Mouse (Mus musculus) C2C12 (cell line): ENCODE results near the gene Ier2. TPM values are rescaled to one million over a fixed set of nuclear protein-coding genes. Genes with fewer than 3 reads are reported as not detected.
A peak's percentile ranks its signal among the peaks of the same experiment; 100 is the strongest.

Source experiments
- H3K27me3 ChIP-seq: one replicate; pipeline ENCODE4 v1.6.1; 2011; ENCODE audit not compliant: control insufficient read depth, insufficient read depth, insufficient read length
- H3K36me3 ChIP-seq: one replicate; pipeline ENCODE4 v1.6.1; 2011; ENCODE audit not compliant: control insufficient read depth, insufficient read depth
- H3K4me3 ChIP-seq: one replicate; pipeline ENCODE4 v1.5.1; 2011; ENCODE audit warnings: mild to moderate bottlenecking, control low read depth; ENCODE audit not compliant: poor library complexity, insufficient read depth, severe bottlenecking
- H3K79me2 ChIP-seq: one replicate; pipeline ENCODE4 v1.6.1; 2011; ENCODE audit not compliant: control insufficient read depth, insufficient read depth
- H3K79me3 ChIP-seq: one replicate; pipeline ENCODE4 v1.6.1; 2011; ENCODE audit warnings: low read depth, control low read depth
- H3ac ChIP-seq: one replicate; pipeline ENCODE3; 2011; ENCODE audit warnings: low read depth; ENCODE audit not compliant: control insufficient read depth, insufficient read length
- CEBPB ChIP-seq: IDR thresholded peaks from one replicate; pipeline ENCODE4 v1.6.1; 2011; ENCODE audit warnings: low read depth, mild to moderate bottlenecking, control low read depth, moderate library complexity
- CTCF ChIP-seq: IDR thresholded peaks from one replicate; pipeline ENCODE4 v1.5.1; 2011; ENCODE audit not compliant: control insufficient read depth, insufficient read depth, insufficient read length
- FOSL1 ChIP-seq: IDR thresholded peaks from one replicate; pipeline ENCODE4 v1.8.0; 2011; ENCODE audit warnings: mild to moderate bottlenecking, low read length; ENCODE audit not compliant: poor library complexity, insufficient read depth, severe bottlenecking
- MAX ChIP-seq: IDR thresholded peaks from one replicate; pipeline ENCODE4 v1.6.1; 2011; ENCODE audit warnings: mild to moderate bottlenecking, control low read depth
- MYOD1 ChIP-seq: IDR thresholded peaks from one replicate; pipeline ENCODE4 v1.6.1; 2011; ENCODE audit warnings: low read depth; ENCODE audit not compliant: control insufficient read depth, insufficient read length
- MYOG ChIP-seq: IDR thresholded peaks from one replicate; pipeline ENCODE4 v1.6.1; 2011; ENCODE audit not compliant: control insufficient read depth, insufficient read length; ENCODE audit errors: extremely low read depth
- USF1 ChIP-seq: IDR thresholded peaks from one replicate; pipeline ENCODE4 v1.6.1; 2011; ENCODE audit warnings: low read depth, mild to moderate bottlenecking, control low read depth, moderate library complexity
- polyA plus RNA-seq: library from polyadenylated mRNA; unstranded; fragments of >200 nt; fragmentation: generic; extraction: Trizol; gene quantifications from one replicate; pipeline ENCODE4 v1.2.1, GENCODE M21; 2012; ENCODE audit warnings: missing spikeins

Gene Ier2
- polyA plus RNA-seq, 1 experiment: 61.4 TPM

DNA sequence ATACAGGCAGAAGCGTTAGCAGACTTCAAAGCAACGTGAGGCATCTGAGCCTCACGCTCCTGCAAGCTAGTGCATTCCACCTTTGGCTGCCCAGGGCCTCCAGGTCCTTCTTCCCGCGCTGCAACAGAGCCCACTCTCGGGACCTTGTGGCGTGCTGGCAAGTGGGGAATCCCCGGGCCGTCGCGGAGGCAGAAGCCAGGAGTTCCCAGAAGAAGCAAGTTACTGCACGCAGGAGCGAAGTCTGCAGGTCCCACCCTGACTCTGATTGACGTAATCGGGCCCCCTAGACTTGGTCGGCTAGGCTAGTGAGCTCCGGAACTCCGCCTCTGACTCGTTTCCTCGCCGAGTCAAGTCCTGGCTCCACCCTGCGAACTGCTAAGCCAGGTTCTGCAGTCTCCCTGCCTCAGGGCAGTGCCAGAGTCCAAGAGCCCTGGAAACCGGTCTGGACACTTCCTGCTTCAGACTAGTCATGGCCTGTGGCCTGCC is 6.0 kb downstream of the Ier2 start:
- H3K79me3 ChIP-seq: peaks cover 11% of the 10 kb centered on the region
- H3K4me3 ChIP-seq: no peak overlapping the region
- H3K79me2 ChIP-seq: peaks cover 22% of the 10 kb centered on the region
- H3ac ChIP-seq: peak overlapping the region; percentile 57
- no peaks in the 10 kb centered on the region for H3K36me3 ChIP-seq
- TF ChIP-seq MYOG: no peak
- no peaks in the 10 kb centered on the region for H3K27me3 ChIP-seq

DNA sequence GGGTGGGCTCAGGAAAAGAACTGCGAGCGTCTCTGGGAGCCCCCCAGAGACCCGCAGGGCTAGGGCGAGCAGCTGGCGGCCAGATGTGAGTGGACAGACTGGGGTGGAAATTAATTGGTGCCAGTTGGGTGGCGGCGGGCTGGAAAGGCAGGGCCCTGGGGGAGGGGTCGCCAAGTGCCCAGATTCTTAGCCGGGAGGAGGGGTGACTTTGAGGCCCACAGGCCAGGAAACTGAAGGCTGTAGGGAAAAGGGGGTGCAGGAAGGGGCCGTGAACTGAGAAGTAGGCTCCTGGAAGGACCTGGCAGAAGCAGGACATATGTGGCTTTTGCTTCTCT is 6.5 kb downstream of the Ier2 start:
- Histone ChIP-seq H3ac (no peak overlapping the region), H3K4me3 (no peak overlapping the region), H3K79me2 (peaks cover 17% of the 10 kb centered on the region), H3K79me3 (peaks cover 6% of the 10 kb centered on the region), H3K36me3 (no peaks in the 10 kb centered on the region), H3K27me3 (no peaks in the 10 kb centered on the region)
- TF ChIP-seq CTCF: no peak
- TF ChIP-seq MAX: no peak
- no peak for TF ChIP-seq USF1
- no peak for TF ChIP-seq CEBPB
- no peak for TF ChIP-seq MYOD1
- no peak for TF ChIP-seq MYOG
- no peak for TF ChIP-seq FOSL1

- Histone ChIP-seq H3K4me3 (no peak overlapping the region), H3K27me3 (no peaks in the 10 kb centered on the region), H3K36me3 (no peaks in the 10 kb centered on the region), H3K79me3 (peaks cover 1% of the 10 kb centered on the region), H3K79me2 (peaks cover 11% of the 10 kb centered on the region), H3ac (no peak overlapping the region)
- TF ChIP-seq USF1 (no peak), MAX (no peak), MYOG (no peak), MYOD1 (no peak), CTCF (no peak)
Observed at GRCm38 (mm10) chr8:84655336-84656190, 7.1 kb downstream of the Ier2 start.

DNA sequence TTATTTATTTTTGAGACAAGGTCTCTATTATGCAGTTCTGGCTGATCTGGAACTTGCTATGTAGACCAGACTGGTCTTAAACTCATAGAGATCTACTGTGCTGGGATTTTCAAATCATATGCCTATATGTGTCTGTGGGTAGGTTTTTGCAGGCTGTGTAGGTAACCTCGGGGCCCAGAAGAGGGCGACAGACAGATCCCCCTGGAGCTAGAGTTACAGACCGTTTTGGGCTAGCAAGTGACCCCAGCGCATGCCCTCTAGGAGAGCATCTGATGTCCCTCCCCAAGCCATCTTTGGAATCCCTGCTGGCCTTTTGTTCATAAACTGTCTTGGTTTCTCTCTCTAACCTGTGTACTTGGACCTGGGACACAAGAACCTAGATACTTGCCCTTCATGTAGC is 8.1 kb downstream of the Ier2 start:
- Histone ChIP-seq H3K36me3 (no peaks in the 10 kb centered on the region), H3K79me3 (no peaks in the 10 kb centered on the region), H3K79me2 (peaks cover 1% of the 10 kb centered on the region), H3ac (no peak overlapping the region), H3K27me3 (no peaks in the 10 kb centered on the region), H3K4me3 (no peak overlapping the region)
- TF ChIP-seq MYOG (no peak), FOSL1 (no peak), CEBPB (no peak), CTCF (no peak), MYOD1 (no peak), MAX (no peak), USF1 (no peak)

DNA sequence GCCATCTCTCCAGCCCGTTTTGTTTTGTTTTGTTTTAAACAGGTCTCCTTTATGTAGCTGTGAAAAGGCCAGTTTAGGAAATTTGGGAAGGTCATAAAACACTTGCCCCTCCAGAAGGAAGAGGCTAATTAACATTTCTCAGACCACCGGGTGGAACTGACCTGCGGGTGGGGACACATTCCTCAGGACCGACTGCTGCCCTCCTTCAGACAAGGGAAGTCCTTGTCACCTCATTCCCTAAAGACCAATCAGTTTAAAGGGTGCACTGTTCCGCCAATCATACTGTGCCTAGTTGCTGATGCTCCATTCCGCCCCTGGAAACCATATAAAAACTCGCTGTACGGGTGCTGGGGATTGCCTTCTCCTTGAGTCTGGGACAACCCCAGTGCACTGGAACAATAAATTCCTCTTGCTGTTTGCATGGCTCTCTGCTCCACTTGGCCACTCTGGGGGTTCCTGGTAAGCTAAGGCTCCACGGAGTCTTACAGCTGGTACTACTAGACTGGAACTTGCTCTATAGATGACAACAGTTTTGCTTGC is 9.5 kb downstream of the Ier2 start:
- TF ChIP-seq CTCF: no peak
- TF ChIP-seq FOSL1: no peak
- no peak for TF ChIP-seq MAX
- TF ChIP-seq MYOD1: no peak
- TF ChIP-seq MYOG: no peak
- no peak for TF ChIP-seq CEBPB
- no peak for TF ChIP-seq USF1
- no peak overlapping the region for H3K4me3 ChIP-seq

DNA sequence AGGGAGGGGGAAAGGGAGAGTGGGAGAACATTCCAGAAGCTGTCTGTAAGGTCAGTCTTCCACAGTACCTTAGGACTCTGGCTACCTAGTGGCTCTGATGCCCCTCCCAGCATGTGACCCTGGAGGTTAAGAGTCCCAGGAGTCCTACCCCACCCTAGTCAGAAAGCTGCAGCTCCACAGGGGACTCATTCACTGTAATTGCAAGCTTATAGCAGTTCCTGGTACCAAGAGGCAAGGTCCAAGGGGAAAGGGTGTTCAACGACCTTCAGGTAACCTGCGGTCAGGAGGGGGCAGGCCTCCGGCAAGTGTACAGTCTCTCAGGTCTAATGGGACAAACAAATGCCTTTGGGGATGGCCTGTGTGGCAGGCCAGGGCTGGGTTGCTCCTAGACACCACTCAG is 12.4 kb downstream of the Ier2 start:
- Histone ChIP-seq H3K79me3 (no peaks in the 10 kb centered on the region), H3K79me2 (no peaks in the 10 kb centered on the region), H3K36me3 (no peaks in the 10 kb centered on the region), H3K27me3 (no peaks in the 10 kb centered on the region), H3ac (no peak overlapping the region), H3K4me3 (no peak overlapping the region)
- no peak for TF ChIP-seq MYOD1
- TF ChIP-seq CTCF: no peak
- no peak for TF ChIP-seq MYOG
- TF ChIP-seq FOSL1: no peak
- no peak for TF ChIP-seq CEBPB

More for the DNA sequence above, 9.5 kb downstream of the Ier2 start:
- H3K79me3 ChIP-seq: no peaks in the 10 kb centered on the region
- H3K27me3 ChIP-seq: no peaks in the 10 kb centered on the region
- H3K79me2 ChIP-seq: no peaks in the 10 kb centered on the region
- no peaks in the 10 kb centered on the region for H3K36me3 ChIP-seq
- no peak overlapping the region for H3ac ChIP-seq
